Mouse (Mus musculus): Measurements from ENCODE around the gene Ccdc169. TPM values are rescaled to one million over a fixed set of nuclear protein-coding genes. Genes with fewer than 3 reads are reported as not detected.

The Ccdc169 gene
- 0.05 TPM in 1 of 2 replicates, not detected in the other for polyA plus RNA-seq (2015; fragmentation: Nextera tagmentation; extraction: Ambion mirVana)

GRCm38 (mm10) chr3:55137039-55137438 is at the start of gene Ccdc169:
TSS of gene Ccdc169 (plus strand) at chr3:55137339.
- Histone ChIP-seq H3K4me1 (replicated peaks) (no peaks in the 10 kb centered on the region), H3K4me2 (replicated peaks) (no peak within 1 kb of the TSS), H3K9me3 (no peaks in the 10 kb centered on the region), H3K4me3 (replicated peaks) (no peak within 1 kb of the TSS), H3K36me3 (peaks cover 7% of the 10 kb centered on the region), H3K9ac (no peak within 1 kb of the TSS), H3K27ac (no peak within 1 kb of the TSS), H3K27me3 (replicated peaks) (no peaks in the 10 kb centered on the region)
- ATAC-seq: no peak

DNA sequence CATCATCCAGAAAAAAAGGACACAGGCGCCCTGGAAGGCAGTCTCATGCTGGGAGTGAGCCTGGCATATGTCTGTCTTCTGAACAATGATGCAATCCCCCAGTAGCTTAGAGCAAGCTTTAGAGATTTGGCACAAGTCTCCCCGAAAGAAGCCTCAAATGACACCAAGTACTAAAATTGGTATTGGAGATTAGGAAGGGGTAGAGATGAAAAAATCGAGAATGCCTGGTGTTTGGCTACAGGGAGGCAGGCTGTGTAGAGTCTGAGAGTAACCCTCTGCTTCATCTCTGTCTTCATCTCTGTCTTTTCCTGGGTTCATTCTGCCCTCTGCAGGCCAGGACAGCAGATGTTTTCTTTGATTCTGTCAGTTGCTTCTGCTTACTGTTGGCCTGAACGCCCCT is 49.8 kb upstream of the Ccdc169 start:
- Histone ChIP-seq H3K36me3 (no peaks in the 10 kb centered on the region), H3K4me2 (replicated peaks) (no peak overlapping the region), H3K4me1 (replicated peaks) (no peaks in the 10 kb centered on the region), H3K27ac (no peak overlapping the region), H3K9ac (no peak overlapping the region), H3K27me3 (replicated peaks) (no peaks in the 10 kb centered on the region), H3K4me3 (replicated peaks) (no peak overlapping the region), H3K9me3 (no peaks in the 10 kb centered on the region)
- no peak for ATAC-seq
- 62% methylated on average over 4 of the region's 4 CpGs for whole genome bisulfite sequencing

DNA sequence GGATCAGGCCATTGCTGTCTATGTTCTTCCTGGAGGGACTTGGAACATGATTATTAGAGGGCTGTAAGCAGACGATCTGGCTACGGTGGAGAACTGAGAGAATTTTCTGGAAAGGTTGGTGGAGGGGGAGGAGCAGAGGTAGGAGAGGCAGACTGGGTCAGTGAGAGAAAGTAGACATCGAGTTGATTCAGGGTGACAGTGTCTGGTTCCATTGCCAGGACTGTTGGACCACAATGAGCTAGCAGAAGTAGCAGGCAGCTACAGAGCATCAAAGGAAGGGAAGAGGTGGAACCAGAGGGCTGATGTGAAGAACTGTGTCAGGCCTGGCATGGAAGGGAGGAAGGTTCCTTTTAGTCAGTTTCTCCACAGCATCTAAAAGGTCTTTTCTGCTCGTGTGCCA is 48.8 kb upstream of the Ccdc169 start:
- no peaks in the 10 kb centered on the region for H3K9me3 ChIP-seq
- H3K9ac ChIP-seq: no peak overlapping the region
- WGBS: 58% methylated on average over 4 of the region's 4 CpGs
- H3K4me2 ChIP-seq (replicated peaks): no peak overlapping the region
- ATAC-seq: peak; percentile 5; the same call in 1 of the 2 replicates
- H3K4me3 ChIP-seq (replicated peaks): no peak overlapping the region
- 0 out of 2 replicates have a peak overlapping the region, but pooled peaks have one; percentile 45 for H3K27ac ChIP-seq
- no peaks in the 10 kb centered on the region for H3K27me3 ChIP-seq (replicated peaks)
- H3K4me1 ChIP-seq (replicated peaks): no peaks in the 10 kb centered on the region
- H3K36me3 ChIP-seq: no peaks in the 10 kb centered on the region

DNA sequence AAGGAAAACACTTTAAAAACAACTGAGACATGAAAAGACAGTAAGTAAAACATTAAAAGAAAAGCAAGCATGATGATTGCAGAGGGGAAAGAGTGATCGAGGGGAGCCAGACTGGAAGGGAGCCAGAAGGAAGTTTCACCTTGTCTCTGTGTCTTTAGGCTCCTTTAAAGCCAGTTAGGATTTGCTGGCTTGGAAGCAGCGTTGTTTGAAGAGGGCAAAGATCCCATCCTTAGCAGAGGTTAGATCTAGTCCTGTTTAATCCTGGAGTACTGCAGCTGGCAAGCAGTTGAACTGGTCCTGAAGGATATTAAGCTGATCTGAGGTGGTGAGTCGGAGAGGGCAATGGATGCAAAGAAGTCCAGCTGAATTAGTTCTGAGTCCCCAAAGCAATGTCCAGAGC is 48.3 kb upstream of the Ccdc169 start:
- Histone ChIP-seq H3K9me3 (no peaks in the 10 kb centered on the region), H3K4me3 (replicated peaks) (no peak overlapping the region), H3K36me3 (no peaks in the 10 kb centered on the region), H3K27ac (peak overlapping the region; percentile 45), H3K9ac (no peak overlapping the region), H3K27me3 (replicated peaks) (no peaks in the 10 kb centered on the region), H3K4me2 (replicated peaks) (no peak overlapping the region), H3K4me1 (replicated peaks) (no peaks in the 10 kb centered on the region)
- ATAC-seq: peak; percentile 75
- WGBS: 56% methylated on average over 3 of the region's 3 CpGs

DNA sequence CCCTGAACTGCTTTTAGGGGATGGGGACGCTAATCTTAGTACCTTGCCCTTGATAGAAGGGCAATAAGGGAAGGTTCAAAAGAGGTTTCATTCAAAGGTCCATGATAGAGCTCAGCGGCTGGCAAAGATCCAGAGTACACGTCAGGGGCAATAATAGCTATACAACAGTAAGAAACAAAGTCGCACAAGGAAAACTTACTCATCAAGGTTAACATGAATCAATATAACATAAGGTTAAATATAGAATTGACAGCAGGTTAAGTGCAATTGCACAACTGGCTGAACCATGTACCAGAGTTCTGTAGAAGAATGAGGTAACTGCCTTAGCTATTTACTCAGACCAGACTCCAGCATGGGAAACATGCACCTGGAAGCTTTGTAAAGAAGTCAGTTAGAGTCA is 47.8 kb upstream of the Ccdc169 start:
- Histone ChIP-seq H3K36me3 (no peaks in the 10 kb centered on the region), H3K4me2 (replicated peaks) (no peak overlapping the region), H3K9ac (no peak overlapping the region), H3K4me1 (replicated peaks) (no peaks in the 10 kb centered on the region), H3K4me3 (replicated peaks) (no peak overlapping the region), H3K9me3 (no peaks in the 10 kb centered on the region), H3K27ac (peak overlapping the region; percentile 45), H3K27me3 (replicated peaks) (no peaks in the 10 kb centered on the region)
- peak; percentile 93 for ATAC-seq
- 55% methylated on average over 4 of the region's 4 CpGs for WGBS

GRCm38 (mm10) chr3:55093161-55093560 is 44.0 kb upstream of the Ccdc169 start:
- no peak overlapping the region for H3K9ac ChIP-seq
- H3K4me1 ChIP-seq (replicated peaks): no peaks in the 10 kb centered on the region
- H3K4me2 ChIP-seq (replicated peaks): no peak overlapping the region
- no peaks in the 10 kb centered on the region for H3K36me3 ChIP-seq
- no peak overlapping the region for H3K27ac ChIP-seq
- no peaks in the 10 kb centered on the region for H3K27me3 ChIP-seq (replicated peaks)
- 66% methylated on average over 1 of the region's 1 CpGs for WGBS
- ATAC-seq: no peak
- no peak overlapping the region for H3K4me3 ChIP-seq (replicated peaks)
- H3K9me3 ChIP-seq: no peaks in the 10 kb centered on the region

GRCm38 (mm10) chr3:55095968-55096654 is 41.0 kb upstream of the Ccdc169 start:
- WGBS: 36% methylated on average over 8 of the region's 8 CpGs
- Histone ChIP-seq H3K36me3 (no peaks in the 10 kb centered on the region), H3K9me3 (no peaks in the 10 kb centered on the region), H3K27me3 (replicated peaks) (no peaks in the 10 kb centered on the region), H3K4me2 (replicated peaks) (no peak overlapping the region), H3K4me1 (replicated peaks) (no peaks in the 10 kb centered on the region), H3K27ac (peak overlapping the region; percentile 71), H3K9ac (no peak overlapping the region), H3K4me3 (replicated peaks) (no peak overlapping the region)
- ATAC-seq: peak; percentile 91

DNA sequence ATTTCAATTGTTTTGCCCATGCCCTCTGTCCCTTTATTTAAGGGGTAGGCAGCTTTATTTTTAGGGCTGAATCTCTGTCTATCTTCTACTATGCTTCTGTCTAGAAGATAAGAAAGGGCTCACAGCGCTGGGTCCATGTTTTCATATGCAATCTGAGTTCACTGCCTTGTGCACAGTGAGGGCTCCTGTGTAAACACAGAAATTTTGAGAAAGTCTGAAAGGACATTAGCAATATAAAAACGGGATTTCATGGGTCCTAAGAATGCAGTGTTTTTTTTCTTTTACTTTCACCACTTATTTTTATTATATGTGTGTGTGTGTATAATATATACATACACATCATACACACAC is 40.5 kb upstream of the Ccdc169 start:
- WGBS: 58% methylated on average over 2 of the region's 2 CpGs
- Histone ChIP-seq H3K9me3 (no peaks in the 10 kb centered on the region), H3K4me3 (replicated peaks) (no peak overlapping the region), H3K4me1 (replicated peaks) (no peaks in the 10 kb centered on the region), H3K27me3 (replicated peaks) (no peaks in the 10 kb centered on the region), H3K36me3 (no peaks in the 10 kb centered on the region), H3K9ac (no peak overlapping the region), H3K4me2 (replicated peaks) (no peak overlapping the region), H3K27ac (peak overlapping the region; percentile 71)
- ATAC-seq: peak; percentile 54

GRCm38 (mm10) chr3:55097186-55097585 is 40.0 kb upstream of the Ccdc169 start:
- no peaks in the 10 kb centered on the region for H3K27me3 ChIP-seq (replicated peaks)
- WGBS: 96% methylated on average over 2 of the region's 2 CpGs
- no peak overlapping the region for H3K4me3 ChIP-seq (replicated peaks)
- no peaks in the 10 kb centered on the region for H3K9me3 ChIP-seq
- H3K36me3 ChIP-seq: no peaks in the 10 kb centered on the region
- H3K4me2 ChIP-seq (replicated peaks): no peak overlapping the region
- no peak for ATAC-seq
- H3K4me1 ChIP-seq (replicated peaks): no peaks in the 10 kb centered on the region
- H3K9ac ChIP-seq: no peak overlapping the region
- no peak overlapping the region for H3K27ac ChIP-seq

DNA sequence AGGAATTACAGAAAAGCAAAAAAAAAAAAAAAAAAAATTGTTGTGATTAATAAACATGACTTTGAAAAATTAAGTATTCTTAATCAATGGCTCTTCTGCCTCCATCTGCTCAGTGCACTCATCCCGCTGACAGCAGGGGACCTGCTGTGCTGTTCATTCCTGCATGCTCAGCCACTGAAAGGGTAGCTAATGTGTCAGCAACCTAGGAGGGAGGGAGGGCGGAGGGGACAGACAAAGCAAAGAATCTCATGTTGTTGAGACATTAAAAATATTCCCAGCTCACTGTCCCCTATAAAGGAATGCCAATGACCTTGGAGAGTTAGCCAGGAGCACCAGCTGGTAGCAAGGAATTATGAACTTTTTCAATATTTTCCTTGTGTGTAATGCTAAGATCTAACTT is 39.1 kb upstream of the Ccdc169 start:
- Histone ChIP-seq H3K27ac (no peak overlapping the region), H3K4me2 (replicated peaks) (no peak overlapping the region), H3K4me1 (replicated peaks) (no peaks in the 10 kb centered on the region), H3K9ac (no peak overlapping the region), H3K36me3 (no peaks in the 10 kb centered on the region), H3K27me3 (replicated peaks) (no peaks in the 10 kb centered on the region), H3K4me3 (replicated peaks) (no peak overlapping the region), H3K9me3 (no peaks in the 10 kb centered on the region)
- ATAC-seq: no peak
- 76% methylated on average over 2 of the region's 2 CpGs for WGBS

GRCm38 (mm10) chr3:55098990-55099389 is 38.1 kb upstream of the Ccdc169 start:
- Histone ChIP-seq H3K27ac (no peak overlapping the region), H3K9me3 (no peaks in the 10 kb centered on the region), H3K4me1 (replicated peaks) (no peaks in the 10 kb centered on the region), H3K27me3 (replicated peaks) (no peaks in the 10 kb centered on the region), H3K4me3 (replicated peaks) (no peak overlapping the region), H3K9ac (no peak overlapping the region), H3K36me3 (no peaks in the 10 kb centered on the region), H3K4me2 (replicated peaks) (no peak overlapping the region)
- peak; percentile 40; the same call in 1 of the 2 replicates for ATAC-seq
- 51% methylated on average over 11 of the region's 11 CpGs for WGBS

GRCm38 (mm10) chr3:55101092-55101491 is 36.0 kb upstream of the Ccdc169 start:
- Histone ChIP-seq H3K4me2 (replicated peaks) (no peak overlapping the region), H3K27me3 (replicated peaks) (no peaks in the 10 kb centered on the region), H3K4me3 (replicated peaks) (no peak overlapping the region), H3K9me3 (no peaks in the 10 kb centered on the region), H3K27ac (no peak overlapping the region), H3K9ac (no peak overlapping the region), H3K4me1 (replicated peaks) (no peaks in the 10 kb centered on the region), H3K36me3 (no peaks in the 10 kb centered on the region)
- no peak for ATAC-seq

- Histone ChIP-seq H3K9ac (no peak overlapping the region), H3K4me3 (replicated peaks) (no peak overlapping the region), H3K9me3 (no peaks in the 10 kb centered on the region), H3K4me2 (replicated peaks) (no peak overlapping the region), H3K27me3 (replicated peaks) (no peaks in the 10 kb centered on the region), H3K36me3 (no peaks in the 10 kb centered on the region), H3K27ac (no peak overlapping the region), H3K4me1 (replicated peaks) (no peaks in the 10 kb centered on the region)
- peak; percentile 61 for ATAC-seq
- 70% methylated on average over 14 of the region's 14 CpGs for WGBS
These were observed 31.6 kb upstream of the Ccdc169 start for GRCm38 (mm10) chr3:55105372-55106023.
